Mouse (Mus musculus) gastrocnemius, postnatal 4 days (tissue): Measurements from ENCODE around the gene Ywhah. TPM values are rescaled to one million over a fixed set of nuclear protein-coding genes. Genes with fewer than 3 reads are reported as not detected.

Experiments used
- DNase-seq, 2 experiments: peaks; one replicate each; pipeline ENCODE4 v3.0.0; 2021 to 2022; ENCODE audit warnings: low spot score in 2 of 2, mixed read lengths in 2 of 2
- total RNA-seq, 2 experiments: library from RNA; stranded (reverse); gene quantifications; 2 replicates each; pipeline ENCODE4 v1.2.3; 2021

Gene Ywhah
- total RNA-seq, 2 experiments from 2014 or later: 141 to 144 TPM

GRCm38 (mm10) chr5:33044636-33045315, 26.2 kb downstream of the Ywhah start:
- DNase-seq: no peak

DNA sequence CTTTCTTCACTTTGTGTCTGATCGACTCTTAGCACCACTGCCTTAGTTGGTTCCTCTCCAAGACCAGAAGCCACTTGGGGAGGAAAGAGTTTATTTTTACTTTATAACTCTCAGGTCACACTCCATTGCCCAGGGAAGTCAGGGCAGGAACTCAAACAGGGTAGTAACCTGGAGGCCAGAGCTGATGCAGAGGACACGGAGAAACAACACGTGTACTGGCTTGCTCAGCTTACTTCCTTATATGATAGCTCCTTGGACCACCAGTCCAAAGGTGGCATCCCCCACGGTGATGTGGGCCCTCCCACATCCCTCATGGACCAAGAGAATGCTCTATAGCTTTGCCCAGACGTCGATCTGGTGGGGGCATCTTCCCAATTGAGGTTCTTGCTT, 26.7 kb downstream of the Ywhah start:
- no peak for DNase-seq

- no peak for DNase-seq
Observed at GRCm38 (mm10) chr5:33052849-33053582, 34.4 kb downstream of the Ywhah start.

DNA sequence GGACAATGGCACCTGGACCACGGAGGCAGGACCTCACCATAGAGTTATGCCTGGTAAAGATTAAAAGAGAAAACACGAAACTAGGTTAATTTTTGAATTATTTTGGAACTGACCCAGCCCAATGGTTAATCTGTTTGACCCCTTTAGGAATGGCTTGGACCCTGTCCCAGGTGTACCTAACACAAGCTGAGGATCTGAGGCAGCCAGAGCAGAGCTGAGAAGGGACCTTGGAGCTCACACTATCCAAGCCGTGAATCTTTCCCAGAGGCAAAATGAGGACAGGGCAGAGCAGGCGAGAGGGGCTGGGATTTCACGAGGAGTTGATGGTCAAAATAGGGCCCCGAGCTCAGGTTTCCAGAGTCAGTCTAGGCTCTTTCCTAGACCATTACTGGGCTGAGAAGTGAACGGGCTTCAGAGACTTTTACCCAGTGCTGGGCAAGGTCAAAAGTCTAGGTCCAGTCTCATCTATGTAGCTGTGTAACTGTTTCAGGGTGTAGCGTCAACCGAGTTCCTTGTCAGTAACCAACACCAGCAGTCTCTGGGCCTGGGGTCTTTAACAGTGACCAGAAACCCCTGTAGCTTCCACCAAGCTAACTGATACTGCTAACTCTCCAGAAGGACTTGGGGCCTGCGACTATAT, 37.6 kb downstream of the Ywhah start:
- DNase-seq: no peak

DNA sequence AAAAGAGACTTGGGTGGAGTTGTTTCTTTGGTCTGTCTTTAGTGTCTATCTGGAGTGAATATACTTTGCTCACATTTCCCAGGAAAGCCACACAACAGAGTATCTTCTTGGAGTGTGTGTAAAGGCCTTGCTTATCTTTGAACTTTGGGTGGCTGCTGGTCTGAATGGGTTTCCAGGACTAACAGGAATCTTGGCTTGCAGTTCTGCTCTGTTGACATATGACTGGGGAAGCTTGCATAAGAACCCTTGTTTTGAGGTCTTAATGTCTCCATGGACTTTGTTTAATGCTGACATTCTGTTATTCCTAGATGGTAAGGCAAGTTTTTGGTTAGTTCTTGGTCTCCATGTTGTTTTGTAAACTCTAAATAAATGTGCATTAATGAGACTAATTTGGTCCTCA, 51.5 kb downstream of the Ywhah start:
- DNase-seq: no peak

DNA sequence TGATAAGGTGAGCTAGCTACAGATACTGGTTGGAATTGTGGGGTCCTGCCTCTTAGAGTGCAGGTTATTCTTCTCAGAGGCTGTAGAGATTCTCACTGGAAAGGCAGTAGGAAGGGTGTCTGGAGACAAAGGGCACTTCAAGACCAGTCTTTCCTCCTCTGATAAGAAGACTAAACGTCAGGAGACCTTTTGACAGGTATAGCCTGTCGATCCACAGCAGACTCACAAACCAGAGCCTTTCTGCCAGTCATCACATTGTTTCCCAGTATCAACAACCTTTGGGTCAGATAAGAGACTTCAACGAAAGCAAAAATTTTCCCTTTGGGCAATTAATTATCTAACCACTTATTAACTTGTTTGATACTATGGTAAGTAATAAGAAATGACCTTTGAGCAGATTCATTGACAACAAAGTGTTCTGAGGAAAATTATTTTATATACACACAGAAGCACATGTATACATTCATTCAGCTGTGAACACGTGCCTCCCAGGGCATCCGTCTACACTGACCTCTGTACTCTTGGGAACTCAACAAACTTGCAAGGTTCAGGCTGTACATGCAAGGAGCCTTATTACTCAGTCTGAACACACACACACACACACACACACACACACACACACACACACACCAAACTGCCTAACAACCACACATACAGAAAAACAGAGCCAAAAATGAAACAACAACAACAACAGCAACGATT, 58.0 kb downstream of the Ywhah start:
- no peak for DNase-seq

Other genes with a start within 250 kb of the Ywhah start
- 10 to 100 TPM; 31.1 to 33.4 TPM for gene Pisd, start 233.2 kb upstream of the Ywhah start, total RNA-seq
- not detected for gene Gm20671, start 191.7 kb upstream of the Ywhah start, total RNA-seq
- 10 to 100 TPM; 15.0 to 15.2 TPM for gene Prr14l, start 164.6 kb upstream of the Ywhah start, total RNA-seq
- gene Depdc5, start 155.1 kb upstream of the Ywhah start, total RNA-seq: 10 to 100 TPM; 17.8 to 19.5 TPM
- gene Slc5a1, start 85.4 kb downstream of the Ywhah start, total RNA-seq: not detected
- 10 to 100 TPM; 40.1 to 52.1 TPM for gene Spon2, start 199.6 kb downstream of the Ywhah start, total RNA-seq